Mouse (Mus musculus): ENCODE results near the gene Birc6.

- TF ChIP-seq CTCF (IDR thresholded peaks at IDR 0.05; ENCODE audit: low read depth) (no peak), EP300 (IDR thresholded peaks at IDR 0.05; ENCODE audit: low read depth) (no peak)
Measured at GRCm38 (mm10) chr17:74749659-74750058, 221.6 kb downstream of the Birc6 start.
